Mouse (Mus musculus) lung, embryonic 16.5 days (tissue): ENCODE results near the gene Pard3. TPM values are rescaled to one million over a fixed set of nuclear protein-coding genes. Genes with fewer than 3 reads are reported as not detected.

ENCODE experiments used
- ATAC-seq: fragments of 200-750 bp; cut with Nextera tagmentation; 2 replicates; pipeline ENCODE4 v1.8.0; 2017; ENCODE audit warnings: low read depth, mild to moderate bottlenecking, moderate library complexity
- H3K27ac ChIP-seq: fragments of 300-500 bp; sonication (generic); 2 replicates; pipeline ENCODE4 v1.5.1; 2014; ENCODE audit warnings: mild to moderate bottlenecking, control low read depth, low read length
- H3K27me3 ChIP-seq: fragments of 300-500 bp; sonication (generic); 2 replicates; pipeline ENCODE4 v1.6.1; 2014; ENCODE audit warnings: low read depth, low read length, mixed read lengths; ENCODE audit not compliant: control insufficient read depth, insufficient read depth
- H3K36me3 ChIP-seq: fragments of 300-500 bp; sonication (generic); 2 replicates; pipeline ENCODE4 v1.6.1; 2014; ENCODE audit warnings: low read length; ENCODE audit not compliant: control insufficient read depth, insufficient read depth
- H3K4me1 ChIP-seq: fragments of 300-500 bp; sonication (generic); replicated peaks from 2 replicates; pipeline ENCODE4 v1.6.1; 2014; ENCODE audit warnings: low read length, mixed read lengths; ENCODE audit not compliant: control insufficient read depth, insufficient read depth
- H3K4me2 ChIP-seq: fragments of 300-500 bp; sonication (generic); 2 replicates; pipeline ENCODE4 v1.6.1; 2014; ENCODE audit warnings: low read depth, low read length, control low read depth
- H3K4me3 ChIP-seq: fragments of 300-500 bp; sonication (generic); 2 replicates; pipeline ENCODE4 v1.5.1; 2014; ENCODE audit warnings: mild to moderate bottlenecking, low read length, control low read depth
- H3K9ac ChIP-seq: fragments of 300-500 bp; sonication (generic); 2 replicates; pipeline ENCODE4 v1.6.1; 2014; ENCODE audit warnings: low read length, control low read depth
- H3K9me3 ChIP-seq: fragments of 300-500 bp; sonication (generic); 2 replicates; pipeline ENCODE4 v1.6.1; 2016; ENCODE audit warnings: low read length; ENCODE audit not compliant: control insufficient read depth
- WGBS: fragments of 180-500 bp; shearing (Covaris S2); extraction: QIAGEN DNeasy Blood & Tissue Kit; methylation state at CpG from one replicate; pipeline ENCODE4 v1.1.7; 2014; 5-methylcytosine and 5-hydroxymethylcytosine counted together
- polyA plus RNA-seq: library from polyadenylated mRNA; unstranded; fragments of >200 nt; fragmentation: Nextera tagmentation; extraction: Ambion mirVana; gene quantifications from 2 replicates; pipeline ENCODE4 v1.2.1, GENCODE M21; 2015

The Pard3 gene
- polyA plus RNA-seq, 1 experiment from 2014 or later: 19.0 TPM

- WGBS: 52% methylated on average over 3 of the region's 3 CpGs
- Histone ChIP-seq H3K27ac (no peak overlapping the region), H3K4me3 (no peak overlapping the region), H3K27me3 (no peaks in the 10 kb centered on the region), H3K9me3 (no peaks in the 10 kb centered on the region), H3K4me1 (no peaks in the 10 kb centered on the region), H3K36me3 (peaks cover 2% of the 10 kb centered on the region; the same call in 1 of the 2 replicates), H3K9ac (no peak overlapping the region), H3K4me2 (no peak overlapping the region)
- no peak for ATAC-seq
These were observed 304.7 kb downstream of the Pard3 start for GRCm38 (mm10) chr8:127368347-127368746.

GRCm38 (mm10) chr8:127371326-127371949, 307.7 kb downstream of the Pard3 start:
- Histone ChIP-seq H3K27ac (no peak overlapping the region), H3K4me2 (no peak overlapping the region), H3K9me3 (no peaks in the 10 kb centered on the region), H3K27me3 (no peaks in the 10 kb centered on the region), H3K4me3 (no peak overlapping the region), H3K4me1 (no peaks in the 10 kb centered on the region), H3K36me3 (peaks cover 2% of the 10 kb centered on the region; the same call in 1 of the 2 replicates), H3K9ac (no peak overlapping the region)
- 94% methylated on average over 16 of the region's 16 CpGs for WGBS
- no peak for ATAC-seq

- ATAC-seq: no peak
- 73% methylated on average over 2 of the region's 2 CpGs for WGBS
These were observed 314.1 kb downstream of the Pard3 start for GRCm38 (mm10) chr8:127377775-127378174.

DNA sequence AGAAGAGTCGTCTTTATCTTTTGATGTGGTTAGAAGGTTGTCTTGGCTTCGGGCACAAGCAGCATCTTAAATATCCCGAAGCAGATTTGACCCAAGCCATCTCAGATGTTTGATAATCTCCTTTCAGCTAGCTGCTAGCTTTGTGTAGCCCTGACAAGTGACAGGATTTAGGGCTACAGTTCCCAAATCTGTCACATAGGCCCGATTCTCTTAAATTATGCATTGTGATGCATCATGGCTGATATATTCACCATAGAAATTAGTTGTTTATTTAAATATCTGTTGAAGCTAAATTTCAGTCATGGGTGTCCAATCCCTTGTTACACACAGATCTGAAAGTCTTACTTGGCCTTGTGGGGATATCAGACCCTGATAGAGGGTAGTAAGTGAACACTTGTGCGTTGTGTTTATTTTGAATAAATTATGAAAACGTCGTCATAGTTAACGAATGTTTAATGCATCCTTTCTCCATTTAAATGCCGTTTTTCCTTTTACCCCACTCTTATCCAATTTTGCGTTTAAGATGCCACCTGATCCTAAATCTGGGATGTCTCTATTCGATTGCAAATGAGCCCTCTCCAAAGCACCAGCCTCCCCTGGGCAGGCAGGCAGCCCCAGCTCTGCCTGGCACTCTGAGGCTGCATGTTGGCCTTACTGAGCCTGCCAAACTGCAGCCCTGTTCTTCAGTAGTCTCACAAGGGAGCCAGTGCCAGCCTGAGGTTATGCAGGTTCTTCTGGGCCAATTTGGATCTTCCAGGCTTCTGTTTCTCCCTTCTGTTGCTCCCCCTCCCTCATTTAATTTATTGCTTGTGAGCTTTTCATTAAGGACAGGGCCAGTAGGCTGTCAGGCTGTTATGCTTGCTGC, 315.5 kb downstream of the Pard3 start:
- no peaks in the 10 kb centered on the region for H3K27me3 ChIP-seq
- no peak for ATAC-seq
- no peak overlapping the region for H3K27ac ChIP-seq
- no peaks in the 10 kb centered on the region for H3K9me3 ChIP-seq
- peaks cover 9% of the 10 kb centered on the region for H3K36me3 ChIP-seq
- H3K9ac ChIP-seq: no peak overlapping the region
- no peaks in the 10 kb centered on the region for H3K4me1 ChIP-seq
- no peak overlapping the region for H3K4me3 ChIP-seq
- no peak overlapping the region for H3K4me2 ChIP-seq
- 76% methylated on average over 11 of the region's 11 CpGs for WGBS

More at GRCm38 (mm10) chr8:127377775-127378174, 314.1 kb downstream of the Pard3 start:
- Histone ChIP-seq H3K9me3 (no peaks in the 10 kb centered on the region), H3K27ac (no peak overlapping the region), H3K4me1 (no peaks in the 10 kb centered on the region), H3K36me3 (no peaks in the 10 kb centered on the region), H3K27me3 (no peaks in the 10 kb centered on the region), H3K9ac (no peak overlapping the region), H3K4me2 (no peak overlapping the region), H3K4me3 (no peak overlapping the region)

GRCm38 (mm10) chr8:127381259-127381658, 317.6 kb downstream of the Pard3 start:
- 95% methylated on average over 3 of the region's 3 CpGs for whole genome bisulfite sequencing
- no peak for ATAC-seq

GRCm38 (mm10) chr8:127392700-127393099, 329.0 kb downstream of the Pard3 start:
- no peak overlapping the region for H3K27ac ChIP-seq
- no peaks in the 10 kb centered on the region for H3K27me3 ChIP-seq
- H3K4me2 ChIP-seq: no peak overlapping the region
- peaks cover 13% of the 10 kb centered on the region for H3K36me3 ChIP-seq
- no peaks in the 10 kb centered on the region for H3K4me1 ChIP-seq
- no peak overlapping the region for H3K4me3 ChIP-seq
- H3K9ac ChIP-seq: no peak overlapping the region
- no peak for ATAC-seq
- H3K9me3 ChIP-seq: peaks cover 5% of the 10 kb centered on the region

More at GRCm38 (mm10) chr8:127381259-127381658, 317.6 kb downstream of the Pard3 start:
- no peaks in the 10 kb centered on the region for H3K9me3 ChIP-seq
- H3K9ac ChIP-seq: no peak overlapping the region
- H3K4me1 ChIP-seq: no peaks in the 10 kb centered on the region
- H3K4me2 ChIP-seq: no peak overlapping the region
- peaks cover 9% of the 10 kb centered on the region for H3K36me3 ChIP-seq
- no peaks in the 10 kb centered on the region for H3K27me3 ChIP-seq
- H3K27ac ChIP-seq: no peak overlapping the region
- H3K4me3 ChIP-seq: no peak overlapping the region

GRCm38 (mm10) chr8:127395488-127395887, 331.8 kb downstream of the Pard3 start:
- H3K27me3 ChIP-seq: no peaks in the 10 kb centered on the region
- no peak overlapping the region for H3K4me2 ChIP-seq
- no peak for ATAC-seq
- H3K9me3 ChIP-seq: no peaks in the 10 kb centered on the region
- no peak overlapping the region for H3K4me3 ChIP-seq
- H3K4me1 ChIP-seq: no peaks in the 10 kb centered on the region
- H3K9ac ChIP-seq: no peak overlapping the region
- WGBS: 77% methylated on average over 4 of the region's 4 CpGs
- peaks cover 2% of the 10 kb centered on the region; the same call in 1 of the 2 replicates for H3K36me3 ChIP-seq
- H3K27ac ChIP-seq: no peak overlapping the region

DNA sequence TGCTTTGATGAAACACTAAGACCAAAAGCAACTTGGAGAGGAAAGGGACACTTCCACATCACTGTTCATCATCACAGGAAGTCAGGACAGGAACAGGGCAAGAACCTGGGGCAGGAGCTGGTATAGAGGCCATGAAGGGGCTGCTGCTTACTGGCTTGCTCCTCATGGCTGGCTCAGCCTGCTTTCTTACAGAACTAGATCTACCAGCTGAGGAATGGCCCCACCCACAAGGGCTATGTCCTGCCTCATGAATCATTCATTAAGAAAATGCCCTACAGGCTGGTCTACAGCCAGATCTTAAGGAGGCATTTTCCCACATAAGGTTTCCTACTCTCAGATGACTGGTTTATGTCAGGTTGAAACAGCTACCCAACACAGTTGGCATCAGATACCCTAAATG, 342.1 kb downstream of the Pard3 start:
- Histone ChIP-seq H3K9ac (no peak overlapping the region), H3K4me1 (no peaks in the 10 kb centered on the region), H3K36me3 (peaks cover 3% of the 10 kb centered on the region; the same call in 1 of the 2 replicates), H3K9me3 (no peaks in the 10 kb centered on the region), H3K4me3 (no peak overlapping the region), H3K27ac (no peak overlapping the region), H3K4me2 (no peak overlapping the region), H3K27me3 (no peaks in the 10 kb centered on the region)
- ATAC-seq: no peak

DNA sequence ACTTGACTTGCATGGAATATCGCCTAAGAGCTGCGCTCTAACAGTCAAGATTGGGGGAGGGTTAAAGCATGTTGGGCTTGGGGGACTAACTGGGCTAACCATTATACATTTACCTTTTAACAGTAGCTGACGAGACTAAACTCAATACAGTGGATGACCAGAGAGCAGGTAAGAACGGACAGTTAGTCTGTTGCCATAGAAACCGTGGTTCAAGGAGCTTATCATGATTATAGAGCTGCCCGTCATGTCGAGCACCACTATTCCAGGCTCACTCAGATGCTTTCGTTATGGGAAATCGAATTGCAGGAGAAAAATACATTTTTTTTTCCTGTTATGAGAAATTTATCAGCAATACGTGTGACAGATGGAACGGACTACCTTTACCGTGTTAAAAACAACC, 346.9 kb downstream of the Pard3 start:
- 77% methylated on average over 12 of the region's 12 CpGs for WGBS
- H3K4me2 ChIP-seq: no peak overlapping the region
- ATAC-seq: no peak
- no peak overlapping the region for H3K27ac ChIP-seq
- no peaks in the 10 kb centered on the region for H3K4me1 ChIP-seq
- peaks cover 3% of the 10 kb centered on the region; the same call in 1 of the 2 replicates for H3K36me3 ChIP-seq
- no peaks in the 10 kb centered on the region for H3K9me3 ChIP-seq
- no peaks in the 10 kb centered on the region for H3K27me3 ChIP-seq
- H3K9ac ChIP-seq: no peak overlapping the region
- no peak overlapping the region for H3K4me3 ChIP-seq
